In the genomic region with DNA sequence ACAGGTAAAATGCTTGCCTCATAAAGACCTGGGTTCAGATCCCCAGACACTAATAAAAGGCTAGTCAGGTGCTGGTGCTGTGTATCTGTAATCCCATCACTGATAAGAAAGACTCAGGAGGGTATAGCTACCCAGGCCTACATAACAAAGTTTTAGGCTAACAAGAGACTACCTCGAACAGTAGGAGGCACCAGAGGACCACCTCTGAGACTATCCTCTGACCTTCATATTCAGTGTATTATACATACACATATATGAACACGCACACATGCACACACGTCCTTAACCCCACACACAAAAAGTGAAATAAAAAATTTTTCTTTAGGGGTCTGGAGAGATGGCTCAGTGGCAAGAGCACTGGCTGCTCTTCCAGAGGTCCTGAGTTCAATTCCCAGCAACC, we compare ENCODE assay signal across 15 mouse cellular contexts. TPM values are rescaled to one million over a fixed set of nuclear protein-coding genes. Genes with fewer than 3 reads are reported as not detected.
DNase-seq lines count a peak whose midpoint lies in the region; ATAC-seq and TF ChIP-seq lines count a peak whose summit lies in the region.
"Had no signal": no experiment of that assay in that cellular context is flagged by ENCODE, and none has a peak within 500 bp of the region (broad histone marks: within the 10 kb centered on the region; RNA-seq: fewer than 3 reads in every experiment).

No protein-coding gene starts in this region.

- H3K4me2 ChIP-seq in intestine, postnatal 0 days (replicated peaks; ENCODE audit: low read depth) = no peak overlapping the region
- H3K4me2 ChIP-seq in intestine, embryonic 15.5 days (replicated peaks) = no peak overlapping the region
- no peak overlapping the region for H3K4me2 ChIP-seq in stomach, postnatal 0 days (replicated peaks; ENCODE audit: low read depth)
- H3K4me2 ChIP-seq: liver, embryonic 15.5 days; midbrain, embryonic 11.5 days had no signal

- peak; percentile 19 for DNase-seq in lung, postnatal 10 days
- DNase-seq in lung, postnatal 25 days (ENCODE audit: low spot score) = no peak
- peak; percentile 33 for DNase-seq in ES-CJ7 (ENCODE audit: low read depth, low spot score)
- DNase-seq in stomach, postnatal 0 days (ENCODE audit: low spot score) = no peak
- DNase-seq in left cerebral cortex, postnatal 14 days (ENCODE audit: low spot score in 2 of 2) = no peak
- DNase-seq: adrenal gland, adult 8-10 months; cerebellum, adult 9-10 months had no signal

- no peaks in the 10 kb centered on the region for H3K36me3 ChIP-seq in intestine, postnatal 0 days (ENCODE audit: control insufficient read depth, insufficient read depth)
- H3K36me3 ChIP-seq in intestine, embryonic 15.5 days = no peaks in the 10 kb centered on the region
- H3K36me3 ChIP-seq in stomach, postnatal 0 days (ENCODE audit: control insufficient read depth, insufficient read depth, low read length) = no peaks in the 10 kb centered on the region
- H3K36me3 ChIP-seq: liver, embryonic 15.5 days had no signal

- H3K9ac ChIP-seq in intestine, postnatal 0 days (ENCODE audit: low read depth, low read length) = no peak overlapping the region
- H3K9ac ChIP-seq in intestine, embryonic 15.5 days = no peak overlapping the region
- H3K9ac ChIP-seq in stomach, postnatal 0 days (ENCODE audit: low read length) = no peak overlapping the region
- H3K9ac ChIP-seq: liver, embryonic 15.5 days had no signal

- no peaks in the 10 kb centered on the region for H3K9me3 ChIP-seq in intestine, postnatal 0 days (ENCODE audit: control insufficient read depth)
- no peaks in the 10 kb centered on the region for H3K9me3 ChIP-seq in intestine, embryonic 15.5 days
- no peaks in the 10 kb centered on the region for H3K9me3 ChIP-seq in stomach, postnatal 0 days (ENCODE audit: control insufficient read depth, low read length)
- H3K9me3 ChIP-seq: liver, embryonic 15.5 days had no signal

- ATAC-seq in intestine, postnatal 0 days = no peak
- no peak for ATAC-seq in intestine, embryonic 15.5 days
- no peak for ATAC-seq in stomach, postnatal 0 days (ENCODE audit: low FRiP score, low TSS enrichment)
- no peak for ATAC-seq in cerebellum, adult (ENCODE audit: insufficient number of reproducible peaks, low FRiP score, low TSS enrichment)
- ATAC-seq: forebrain, embryonic 16.5 days; intestine, embryonic 16.5 days had no signal

- 86% methylated on average over 3 of the region's 3 CpGs for WGBS in intestine, postnatal 0 days
- WGBS in intestine, embryonic 15.5 days = 78% methylated on average over 3 of the region's 3 CpGs
- WGBS in stomach, postnatal 0 days = 76% methylated on average over 3 of the region's 3 CpGs

- peak; percentile 57 for TF ChIP-seq CTCF in intestine, postnatal 0 days (IDR thresholded peaks at IDR 0.05; ENCODE audit: low read depth)
- peak; percentile 55 for TF ChIP-seq CTCF in stomach, postnatal 0 days (IDR thresholded peaks at IDR 0.05; ENCODE audit: low read depth)

- intact Hi-C loops in left cerebral cortex, postnatal 14 days (cut with DNase I) = no loop called here

- H3K4me3 ChIP-seq in intestine, postnatal 0 days (ENCODE audit: low read depth, low read length) = no peak overlapping the region
- H3K4me3 ChIP-seq in intestine, embryonic 15.5 days (replicated peaks) = no peak overlapping the region
- H3K4me3 ChIP-seq in stomach, postnatal 0 days (ENCODE audit: low read depth, low read length) = no peak overlapping the region
- H3K4me3 ChIP-seq: liver, embryonic 15.5 days had no signal

- 0 out of 2 replicates have a peak, but pooled peaks cover 5% of the 10 kb centered on the region for H3K4me1 ChIP-seq in intestine, postnatal 0 days (replicated peaks; ENCODE audit: control insufficient read depth, insufficient read depth, low read length)
- H3K4me1 ChIP-seq in intestine, embryonic 15.5 days (replicated peaks) = peaks cover 6% of the 10 kb centered on the region; the same call in 1 of the 2 replicates
- H3K4me1 ChIP-seq in stomach, postnatal 0 days (replicated peaks; ENCODE audit: control insufficient read depth, insufficient read depth) = peaks cover 4% of the 10 kb centered on the region

- no peaks in the 10 kb centered on the region for H3K27me3 ChIP-seq in intestine, postnatal 0 days (replicated peaks; ENCODE audit: control insufficient read depth, insufficient read depth, low read length)
- H3K27me3 ChIP-seq in intestine, embryonic 15.5 days (replicated peaks) = no peaks in the 10 kb centered on the region
- H3K27me3 ChIP-seq in stomach, postnatal 0 days (ENCODE audit: control insufficient read depth, insufficient read depth, low read length) = no peaks in the 10 kb centered on the region
- H3K27me3 ChIP-seq: liver, embryonic 15.5 days had no signal

- H3K27ac ChIP-seq in intestine, postnatal 0 days (ENCODE audit: low read depth, low read length) = no peak overlapping the region
- no peak overlapping the region for H3K27ac ChIP-seq in intestine, embryonic 15.5 days
- H3K27ac ChIP-seq in stomach, postnatal 0 days (replicated peaks) = no peak overlapping the region
- H3K27ac ChIP-seq: liver, embryonic 15.5 days had no signal

- no peak for TF ChIP-seq EP300 in stomach, postnatal 0 days (optimal IDR thresholded peaks at IDR 0.05)

RNA-seq across cellular contexts. Expression of a gene that starts 2.8 kb away (rescaled TPM):
- polyA plus RNA-seq in intestine, postnatal 0 days (2015; fragmentation: Nextera tagmentation; extraction: Ambion mirVana) = 5.0 TPM in 2 replicates
- 8.7 and 9.7 TPM in 2 replicates for polyA plus RNA-seq in intestine, embryonic 15.5 days (2015; fragmentation: Nextera tagmentation; extraction: Ambion mirVana)
- polyA plus RNA-seq in stomach, postnatal 0 days (2015; fragmentation: Nextera tagmentation; extraction: Ambion mirVana) = 3.5 and 4.2 TPM in 2 replicates
- total RNA-seq in left cerebral cortex, postnatal 14 days (2021) = 1 to 10 TPM; 1.6 to 2.6 TPM

RNA-seq across cellular contexts. Expression of a gene that starts 11.5 kb away (rescaled TPM):
- polyA plus RNA-seq in intestine, postnatal 0 days (2015; fragmentation: Nextera tagmentation; extraction: Ambion mirVana) = 2.5 and 3.2 TPM in 2 replicates
- polyA plus RNA-seq in intestine, embryonic 15.5 days (2015; fragmentation: Nextera tagmentation; extraction: Ambion mirVana) = 1.2 and 1.3 TPM in 2 replicates
- 2.2 TPM in 2 replicates for polyA plus RNA-seq in stomach, postnatal 0 days (2015; fragmentation: Nextera tagmentation; extraction: Ambion mirVana)
- under 1 TPM; 0.22 to 0.25 TPM for total RNA-seq in left cerebral cortex, postnatal 14 days (2021)
- polyA plus RNA-seq: forebrain, embryonic 16.5 days; hindbrain, embryonic 11.5 days; midbrain, embryonic 11.5 days had no signal

RNA-seq across cellular contexts. Expression of a gene that starts 20.3 kb away (rescaled TPM):
- 45.6 and 45.9 TPM in 2 replicates for polyA plus RNA-seq in intestine, postnatal 0 days (2015; fragmentation: Nextera tagmentation; extraction: Ambion mirVana)
- 42.5 and 43.4 TPM in 2 replicates for polyA plus RNA-seq in intestine, embryonic 15.5 days (2015; fragmentation: Nextera tagmentation; extraction: Ambion mirVana)
- 35.1 and 38.3 TPM in 2 replicates for polyA plus RNA-seq in stomach, postnatal 0 days (2015; fragmentation: Nextera tagmentation; extraction: Ambion mirVana)
- 10 to 100 TPM; 31.4 to 32.2 TPM for total RNA-seq in left cerebral cortex, postnatal 14 days (2021)

RNA-seq across cellular contexts. Expression of a gene that starts 20.4 kb away (rescaled TPM):
- 48.4 and 49.0 TPM in 2 replicates for polyA plus RNA-seq in intestine, postnatal 0 days (2015; fragmentation: Nextera tagmentation; extraction: Ambion mirVana)
- polyA plus RNA-seq in intestine, embryonic 15.5 days (2015; fragmentation: Nextera tagmentation; extraction: Ambion mirVana) = 49.5 and 51.1 TPM in 2 replicates
- 30.4 and 31.2 TPM in 2 replicates for polyA plus RNA-seq in stomach, postnatal 0 days (2015; fragmentation: Nextera tagmentation; extraction: Ambion mirVana)
- total RNA-seq in left cerebral cortex, postnatal 14 days (2021) = 100 to 1,000 TPM; 159 to 162 TPM

RNA-seq across cellular contexts. Expression of a gene that starts 46.2 kb away (rescaled TPM):
- polyA plus RNA-seq in intestine, postnatal 0 days (2015; fragmentation: Nextera tagmentation; extraction: Ambion mirVana) = 47.5 and 51.2 TPM in 2 replicates
- polyA plus RNA-seq in intestine, embryonic 15.5 days (2015; fragmentation: Nextera tagmentation; extraction: Ambion mirVana) = 45.6 and 45.7 TPM in 2 replicates
- 43.0 and 44.5 TPM in 2 replicates for polyA plus RNA-seq in stomach, postnatal 0 days (2015; fragmentation: Nextera tagmentation; extraction: Ambion mirVana)
- total RNA-seq in left cerebral cortex, postnatal 14 days (2021) = 10 to 100 TPM; 21.4 to 22.8 TPM

Comparison
In these comparisons a context has a peak if more than half of its experiments do, and no peak if none do; other contexts are left out.
1. DNase-seq: peak in lung, postnatal 10 days (single experiment) and ES-CJ7 (single experiment); none in lung, postnatal 25 days (single experiment), stomach, postnatal 0 days (single experiment) and left cerebral cortex, postnatal 14 days (0 of 2).